Mouse (Mus musculus) heart, postnatal 0 days (tissue): Measurements from ENCODE around the gene Arhgap24.

ENCODE experiments used
- CTCF ChIP-seq: IDR thresholded peaks from 2 replicates; pipeline ENCODE4 v1.5.1; 2016; ENCODE audit warnings: antibody characterized with exemption, control low read depth, low read depth
- EP300 ChIP-seq: IDR thresholded peaks from 2 replicates; pipeline ENCODE4 v1.6.1; 2016; ENCODE audit warnings: antibody characterized with exemption, low read depth

- TF ChIP-seq CTCF: no peak
- no peak for TF ChIP-seq EP300
These were observed 439.0 kb downstream of the Arhgap24 start for GRCm38 (mm10) chr5:102920199-102920598.
